ENCODE assay signal across 27 mouse cellular contexts in the genomic region with DNA sequence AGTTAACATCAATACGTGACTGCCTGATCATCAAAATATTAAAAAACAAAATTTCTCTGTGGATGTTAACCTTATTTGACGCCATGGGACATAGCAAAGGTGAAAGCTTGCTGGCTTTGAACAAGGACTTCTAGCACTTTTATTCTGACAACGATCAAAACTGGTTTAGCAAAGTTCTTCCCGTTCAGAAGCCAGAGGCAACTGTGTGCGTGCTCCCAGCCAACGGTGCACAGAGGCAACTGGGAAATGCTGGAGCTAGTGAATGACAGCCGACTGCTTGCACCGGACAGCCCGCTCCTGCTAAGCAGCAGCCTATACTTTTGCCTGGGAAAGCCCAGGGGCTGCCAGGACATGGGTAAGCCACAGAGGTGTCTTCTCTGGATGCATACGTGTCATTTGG. TPM values are rescaled to one million over a fixed set of nuclear protein-coding genes. Genes with fewer than 3 reads are reported as not detected.
DNase-seq lines count a peak whose midpoint lies in the region; ATAC-seq lines count a peak whose summit lies in the region.
"Had no signal": no experiment of that assay in that cellular context is flagged by ENCODE, and none has a peak within 500 bp of the region (broad histone marks: within the 10 kb centered on the region; RNA-seq: fewer than 3 reads in every experiment).

No protein-coding gene starts in this region.

- no peaks in the 10 kb centered on the region for H3K27me3 ChIP-seq in kidney, embryonic 16.5 days (ENCODE audit: insufficient read depth, low read length)
- H3K27me3 ChIP-seq: CH12.LX; embryonic facial prominence, embryonic 13.5 days; embryonic facial prominence, embryonic 15.5 days; forebrain, embryonic 12.5 days; Patski had no signal

- 78% methylated on average over 10 of the region's 10 CpGs for WGBS in kidney, embryonic 16.5 days

- no peaks in the 10 kb centered on the region for H3K9me3 ChIP-seq in kidney, embryonic 16.5 days (ENCODE audit: low read length)
- H3K9me3 ChIP-seq: embryonic facial prominence, embryonic 13.5 days; embryonic facial prominence, embryonic 15.5 days; forebrain, embryonic 12.5 days had no signal

- no peak overlapping the region for H3K4me3 ChIP-seq in kidney, embryonic 16.5 days (ENCODE audit: low read length)
- H3K4me3 ChIP-seq: embryonic facial prominence, embryonic 13.5 days; embryonic facial prominence, embryonic 15.5 days; erythroblast, embryonic 14.5 days; forebrain, embryonic 12.5 days had no signal

- no peak for ATAC-seq in kidney, embryonic 16.5 days (ENCODE audit: low FRiP score, low TSS enrichment)
- ATAC-seq: activated CD4-positive, CD25-positive, alpha-beta regulatory T cell, adult 4 months; CD4-positive, CD25-positive, alpha-beta regulatory T cell, adult 4 months; forebrain, embryonic 14.5 days; forebrain, embryonic 16.5 days; Patski had no signal

- H3K36me3 ChIP-seq in kidney, embryonic 16.5 days (ENCODE audit: insufficient read depth, low read length): no peaks in the 10 kb centered on the region
- H3K36me3 ChIP-seq: embryonic facial prominence, embryonic 13.5 days; embryonic facial prominence, embryonic 15.5 days; forebrain, embryonic 12.5 days; G1E had no signal

- 0 out of 2 replicates have a peak, but pooled peaks cover 3% of the 10 kb centered on the region for H3K4me1 ChIP-seq in kidney, embryonic 16.5 days (ENCODE audit: insufficient read depth, low read length)
- H3K4me1 ChIP-seq: embryonic facial prominence, embryonic 15.5 days; forebrain, embryonic 12.5 days had no signal

- DNase-seq in kidney, adult 11 months: peak; percentile 18
- no peak for DNase-seq in kidney, adult 9 months
- DNase-seq in kidney, postnatal 36 days: no peak
- DNase-seq in thymus, postnatal 10 days (ENCODE audit: low spot score in 2 of 2): no peak
- DNase-seq: adrenal gland, adult 2 months; adrenal gland, postnatal 10 days; adrenal gland, postnatal 25 days; B cell, adult 2 months; cerebellum, adult 11 months; cerebellum, adult 18-20 months; cerebellum, adult 8-10 months; cerebellum, adult 9-11 months; cerebellum, postnatal 14 days; cerebellum, postnatal 36 days; embryo, embryonic 11 days had no signal

- 0 out of 2 replicates have a peak overlapping the region, but pooled peaks have one; percentile 14 for H3K27ac ChIP-seq in kidney, embryonic 16.5 days (ENCODE audit: low read length)
- H3K27ac ChIP-seq: embryonic facial prominence, embryonic 13.5 days; embryonic facial prominence, embryonic 15.5 days; forebrain, embryonic 12.5 days had no signal

- no peak overlapping the region for H3K9ac ChIP-seq in kidney, embryonic 16.5 days (replicated peaks; ENCODE audit: low read length)
- H3K9ac ChIP-seq: embryonic facial prominence, embryonic 13.5 days; embryonic facial prominence, embryonic 15.5 days; forebrain, embryonic 12.5 days had no signal

- H3K4me2 ChIP-seq in kidney, embryonic 16.5 days (replicated peaks; ENCODE audit: low read depth, low read length): no peak overlapping the region
- H3K4me2 ChIP-seq: embryonic facial prominence, embryonic 13.5 days; embryonic facial prominence, embryonic 15.5 days; forebrain, embryonic 12.5 days had no signal

RNA-seq across cellular contexts. Expression of a gene that starts 22.4 kb away (rescaled TPM):
- polyA plus RNA-seq in kidney, embryonic 16.5 days (2015; fragmentation: Nextera tagmentation; extraction: Ambion mirVana): 75.0 and 85.6 TPM in 2 replicates
- polyA plus RNA-seq: G1E had no signal
